Mouse (Mus musculus): ENCODE results near the gene Olfr303. TPM values are rescaled to one million over a fixed set of nuclear protein-coding genes. Genes with fewer than 3 reads are reported as not detected.

The Olfr303 gene
- not detected for total RNA-seq (2023)

GRCm38 (mm10) chr7:86397689-86398088, at the start of gene Olfr303:
TSS of gene Olfr303 (minus strand) at chr7:86397789.

GRCm38 (mm10) chr7:86403546-86403945, 6.0 kb upstream of the Olfr303 start, which contains the start of gene Olfr301:
TSS of gene Olfr301 (plus strand) at chr7:86403846.

GRCm38 (mm10) chr7:86386558-86386957, 11.0 kb downstream of the Olfr303 start, which contains the start of gene Olfr304:
TSS of gene Olfr304 (minus strand) at chr7:86386658.

GRCm38 (mm10) chr7:86366828-86367227, 30.8 kb downstream of the Olfr303 start, which contains the start of gene Olfr305:
TSS of gene Olfr305 (minus strand) at chr7:86366928.

Other genes starting within 250 kb of the Olfr303 start
- gene Vmn2r75, start 226.0 kb downstream of the Olfr303 start, total RNA-seq (2023) = not detected
- gene Vmn2r76, start 151.5 kb downstream of the Olfr303 start, total RNA-seq (2023) = not detected
- not detected for gene Olfr310, start 120.6 kb downstream of the Olfr303 start, total RNA-seq (2023)
- not detected for gene Olfr309, start 84.1 kb downstream of the Olfr303 start, total RNA-seq (2023)
- not detected for gene Olfr308, start 72.2 kb downstream of the Olfr303 start, total RNA-seq (2023)
- gene Olfr307, start 60.2 kb downstream of the Olfr303 start, total RNA-seq (2023) = not detected
- gene Olfr305, start 30.9 kb downstream of the Olfr303 start, total RNA-seq (2023) = not detected
- gene Olfr304, start 11.1 kb downstream of the Olfr303 start, total RNA-seq (2023) = not detected
- gene Olfr301, start 6.1 kb upstream of the Olfr303 start, total RNA-seq (2023) = not detected
- gene Olfr299, start 62.1 kb upstream of the Olfr303 start, total RNA-seq (2023) = not detected
- not detected for gene Olfr298, start 94.7 kb upstream of the Olfr303 start, total RNA-seq (2023)
- gene Olfr297, start 122.2 kb upstream of the Olfr303 start, total RNA-seq (2023) = not detected
- not detected for gene Olfr295, start 186.1 kb upstream of the Olfr303 start, total RNA-seq (2023)
- not detected for gene Olfr294, start 218.9 kb upstream of the Olfr303 start, total RNA-seq (2023)